9 mouse cellular contexts compared by ENCODE assay signal in genomic region chr6:90327670-90328069, GRCm38 (mm10). TPM values are rescaled to one million over a fixed set of nuclear protein-coding genes. Genes with fewer than 3 reads are reported as not detected.
A peak's percentile ranks its signal among the peaks of the same experiment; 100 is the strongest.
DNase-seq lines count a peak whose midpoint lies in the region; ATAC-seq and TF ChIP-seq lines count a peak whose summit lies in the region.
"Had no signal": no experiment of that assay in that cellular context is flagged by ENCODE, and none has a peak within 500 bp of the region (broad histone marks: within the 10 kb centered on the region; RNA-seq: fewer than 3 reads in every experiment).

No protein-coding gene starts in this region.

- H3K4me2 ChIP-seq in forebrain, embryonic 14.5 days (ENCODE audit: low read length) = no peak overlapping the region
- H3K4me2 ChIP-seq in forebrain, embryonic 11.5 days (ENCODE audit: low read depth, low read length, severe bottlenecking) = no peak overlapping the region
- no peak overlapping the region for H3K4me2 ChIP-seq in lung, embryonic 14.5 days
- H3K4me2 ChIP-seq: heart, embryonic 13.5 days had no signal

- no peaks in the 10 kb centered on the region for H3K4me1 ChIP-seq in forebrain, embryonic 14.5 days (ENCODE audit: control insufficient read depth, insufficient read depth, low read length)
- H3K4me1 ChIP-seq in forebrain, embryonic 11.5 days (replicated peaks; ENCODE audit: control insufficient read depth, insufficient read depth, low read length) = no peaks in the 10 kb centered on the region
- no peaks in the 10 kb centered on the region for H3K4me1 ChIP-seq in lung, embryonic 14.5 days (ENCODE audit: insufficient read depth)
- H3K4me1 ChIP-seq in cortical plate, adult 2 months (ENCODE audit: control insufficient read depth, insufficient read depth, low read length) = no peaks in the 10 kb centered on the region
- H3K4me1 ChIP-seq: heart, embryonic 13.5 days had no signal

- no peaks in the 10 kb centered on the region for H3K36me3 ChIP-seq in forebrain, embryonic 14.5 days (ENCODE audit: control insufficient read depth, insufficient read depth, low read length)
- H3K36me3 ChIP-seq in forebrain, embryonic 11.5 days (ENCODE audit: control insufficient read depth, insufficient read depth, low read length) = no peaks in the 10 kb centered on the region
- no peaks in the 10 kb centered on the region for H3K36me3 ChIP-seq in lung, embryonic 14.5 days (ENCODE audit: insufficient read depth)
- H3K36me3 ChIP-seq: heart, embryonic 13.5 days had no signal

- H3K27me3 ChIP-seq in forebrain, embryonic 14.5 days (replicated peaks; ENCODE audit: control insufficient read depth, insufficient read depth, low read length) = no peaks in the 10 kb centered on the region; the same call in 1 of the 2 replicates
- no peaks in the 10 kb centered on the region for H3K27me3 ChIP-seq in forebrain, embryonic 11.5 days (ENCODE audit: control insufficient read depth, insufficient read depth, low read length)
- no peaks in the 10 kb centered on the region for H3K27me3 ChIP-seq in lung, embryonic 14.5 days (ENCODE audit: insufficient read depth, low read length)

- 13% methylated on average over 6 of the region's 6 CpGs for WGBS in forebrain, embryonic 14.5 days
- 23% methylated on average over 6 of the region's 6 CpGs for WGBS in forebrain, embryonic 11.5 days
- WGBS in lung, embryonic 14.5 days = 19% methylated on average over 6 of the region's 6 CpGs

- ATAC-seq in forebrain, embryonic 14.5 days = no peak
- ATAC-seq in forebrain, embryonic 11.5 days (replicated peaks; ENCODE audit: low FRiP score) = no peak
- ATAC-seq in lung, embryonic 14.5 days (ENCODE audit: insufficient read depth) = no peak

- DNase-seq in forebrain, embryonic 14.5 days (ENCODE audit: low spot score) = peak; percentile 34
- no peak for DNase-seq in forebrain, embryonic 11.5 days (ENCODE audit: low spot score)
- peak; percentile 49 for DNase-seq in lung, embryonic 14.5 days
- DNase-seq in lung, postnatal 25 days (ENCODE audit: low spot score) = no peak
- peak; percentile 28 for DNase-seq in mesoderm, embryonic 11.5 days (ENCODE audit: low read depth, low spot score)
- no peak for DNase-seq in urinary bladder, postnatal 14 days (ENCODE audit: low spot score)
- DNase-seq in adrenal gland, adult 2 months = no peak

- TF ChIP-seq POLR2A in cortical plate, adult 2 months (IDR thresholded peaks at IDR 0.05; ENCODE audit: extremely low read depth, insufficient read depth, low read length) = no peak

- TF ChIP-seq CTCF in lung, embryonic 14.5 days (IDR thresholded peaks at IDR 0.05; ENCODE audit: low read depth) = peak; percentile 51
- TF ChIP-seq CTCF in cortical plate, adult 2 months (IDR thresholded peaks at IDR 0.05; ENCODE audit: extremely low read depth, insufficient read depth, low read length) = peak; percentile 56

- no peak overlapping the region for H3K9ac ChIP-seq in forebrain, embryonic 14.5 days (ENCODE audit: low read length)
- no peak overlapping the region for H3K9ac ChIP-seq in forebrain, embryonic 11.5 days (ENCODE audit: low read length)
- H3K9ac ChIP-seq in lung, embryonic 14.5 days = no peak overlapping the region
- H3K9ac ChIP-seq: heart, embryonic 13.5 days had no signal

- H3K9me3 ChIP-seq in forebrain, embryonic 14.5 days (replicated peaks; ENCODE audit: control insufficient read depth, low read length) = no peaks in the 10 kb centered on the region
- no peaks in the 10 kb centered on the region for H3K9me3 ChIP-seq in forebrain, embryonic 11.5 days (ENCODE audit: control insufficient read depth, low read length)
- no peaks in the 10 kb centered on the region for H3K9me3 ChIP-seq in lung, embryonic 14.5 days (ENCODE audit: low read depth, low read length)
- H3K9me3 ChIP-seq: heart, embryonic 13.5 days had no signal

- H3K27ac ChIP-seq in forebrain, embryonic 14.5 days (ENCODE audit: low read depth, low read length) = no peak overlapping the region
- no peak overlapping the region for H3K27ac ChIP-seq in forebrain, embryonic 11.5 days (ENCODE audit: low read depth, low read length)
- no peak overlapping the region for H3K27ac ChIP-seq in lung, embryonic 14.5 days (ENCODE audit: low read depth)
- no peak overlapping the region for H3K27ac ChIP-seq in cortical plate, adult 2 months (ENCODE audit: insufficient read depth, low read length)
- H3K27ac ChIP-seq: heart, embryonic 13.5 days had no signal

- H3K4me3 ChIP-seq in forebrain, embryonic 14.5 days (ENCODE audit: low read depth, low read length) = no peak overlapping the region
- no peak overlapping the region for H3K4me3 ChIP-seq in forebrain, embryonic 11.5 days (ENCODE audit: low read depth, low read length)
- H3K4me3 ChIP-seq in lung, embryonic 14.5 days (ENCODE audit: low read depth, low read length) = no peak overlapping the region
- H3K4me3 ChIP-seq in cortical plate, adult 2 months (ENCODE audit: insufficient read depth, low read length) = no peak overlapping the region
- H3K4me3 ChIP-seq: heart, embryonic 13.5 days had no signal

RNA-seq across cellular contexts. Expression of gene Chst13, which starts 2.7 kb away (rescaled TPM):
- polyA plus RNA-seq in forebrain, embryonic 14.5 days (2014; fragmentation: Nextera tagmentation; extraction: Ambion mirVana) = not detected in 2 replicates
- polyA plus RNA-seq in forebrain, embryonic 11.5 days (2014; fragmentation: Nextera tagmentation; extraction: Ambion mirVana) = 0.15 TPM in 1 of 2 replicates, not detected in the other
- not detected in 2 replicates for polyA plus RNA-seq in lung, embryonic 14.5 days (2014; fragmentation: Nextera tagmentation; extraction: Ambion mirVana)
- polyA plus RNA-seq in cortical plate, adult 2 months (2012; rRNA removed) = 0.06 and 0.17 TPM in 2 replicates
- not detected for total RNA-seq in adrenal gland, adult 2 months (2021)
- polyA plus RNA-seq in adrenal gland, adult 2 months (2012; rRNA removed) = 0.36 and 0.85 TPM in 2 replicates
- polyA plus RNA-seq: heart, embryonic 13.5 days had no signal

RNA-seq across cellular contexts. Expression of gene Uroc1, which starts 5.4 kb away (rescaled TPM):
- polyA plus RNA-seq in forebrain, embryonic 14.5 days (2014; fragmentation: Nextera tagmentation; extraction: Ambion mirVana) = not detected in 2 replicates
- not detected in 2 replicates for polyA plus RNA-seq in forebrain, embryonic 11.5 days (2014; fragmentation: Nextera tagmentation; extraction: Ambion mirVana)
- not detected in 2 replicates for polyA plus RNA-seq in lung, embryonic 14.5 days (2014; fragmentation: Nextera tagmentation; extraction: Ambion mirVana)
- 0.04 TPM in 1 of 2 replicates, not detected in the other for polyA plus RNA-seq in cortical plate, adult 2 months (2012; rRNA removed)
- total RNA-seq in adrenal gland, adult 2 months (2021) = 1 to 10 TPM in 1 of 2 experiments, not detected in 1; 1.3 TPM
- 0.26 TPM in 1 of 2 replicates, not detected in the other for polyA plus RNA-seq in adrenal gland, adult 2 months (2012; rRNA removed)

RNA-seq across cellular contexts. Expression of gene BC048671, which starts 26.7 kb away (rescaled TPM):
- polyA plus RNA-seq in forebrain, embryonic 14.5 days (2014; fragmentation: Nextera tagmentation; extraction: Ambion mirVana) = not detected in 2 replicates
- polyA plus RNA-seq in forebrain, embryonic 11.5 days (2014; fragmentation: Nextera tagmentation; extraction: Ambion mirVana) = not detected in 2 replicates
- polyA plus RNA-seq in lung, embryonic 14.5 days (2014; fragmentation: Nextera tagmentation; extraction: Ambion mirVana) = not detected in 2 replicates
- polyA plus RNA-seq in cortical plate, adult 2 months (2012; rRNA removed) = not detected in 2 replicates
- total RNA-seq in adrenal gland, adult 2 months (2021) = not detected
- polyA plus RNA-seq in adrenal gland, adult 2 months (2012; rRNA removed) = not detected in 2 replicates
- polyA plus RNA-seq: heart, embryonic 13.5 days had no signal

RNA-seq across cellular contexts. Expression of gene Zxdc, which starts 41.6 kb away (rescaled TPM):
- polyA plus RNA-seq in forebrain, embryonic 14.5 days (2014; fragmentation: Nextera tagmentation; extraction: Ambion mirVana) = 13.4 and 14.0 TPM in 2 replicates
- 10.0 and 11.3 TPM in 2 replicates for polyA plus RNA-seq in forebrain, embryonic 11.5 days (2014; fragmentation: Nextera tagmentation; extraction: Ambion mirVana)
- 10.4 and 11.9 TPM in 2 replicates for polyA plus RNA-seq in lung, embryonic 14.5 days (2014; fragmentation: Nextera tagmentation; extraction: Ambion mirVana)
- polyA plus RNA-seq in cortical plate, adult 2 months (2012; rRNA removed) = 17.3 and 18.2 TPM in 2 replicates
- total RNA-seq in adrenal gland, adult 2 months (2021) = 10 to 100 TPM; 18.8 to 33.4 TPM
- 70.1 and 75.8 TPM in 2 replicates for polyA plus RNA-seq in adrenal gland, adult 2 months (2012; rRNA removed)

Comparison
In these comparisons a context has a peak if more than half of its experiments do, and no peak if none do; other contexts are left out.
1. DNase-seq: peak in forebrain, embryonic 14.5 days (single experiment), lung, embryonic 14.5 days (single experiment) and mesoderm, embryonic 11.5 days (single experiment); none in forebrain, embryonic 11.5 days (single experiment), lung, postnatal 25 days (single experiment), urinary bladder, postnatal 14 days (single experiment) and adrenal gland, adult 2 months (single experiment).